Mouse (Mus musculus): ENCODE data around the gene 4930426L09Rik. TPM values are rescaled to one million over a fixed set of nuclear protein-coding genes. Genes with fewer than 3 reads are reported as not detected.

Gene 4930426L09Rik
- total RNA-seq, 2 experiments from 2014 or later = 1.6 TPM; not detected in 1

- no peak for ATAC-seq (replicated peaks; ENCODE audit: low FRiP score, poor library complexity, severe bottlenecking)
Measured at GRCm38 (mm10) chr2:18967451-18968063, 30.6 kb upstream of the 4930426L09Rik start.

- peak; percentile 72 for ATAC-seq (replicated peaks; ENCODE audit: low FRiP score, poor library complexity, severe bottlenecking)
Measured at GRCm38 (mm10) chr2:18969066-18969681, 29.0 kb upstream of the 4930426L09Rik start.

GRCm38 (mm10) chr2:18970461-18970860, 27.7 kb upstream of the 4930426L09Rik start:
- no peak for ATAC-seq (replicated peaks; ENCODE audit: low FRiP score, poor library complexity, severe bottlenecking)

GRCm38 (mm10) chr2:18971564-18971963, 26.6 kb upstream of the 4930426L09Rik start:
- no peak for ATAC-seq (replicated peaks; ENCODE audit: low FRiP score, poor library complexity, severe bottlenecking)

GRCm38 (mm10) chr2:18974882-18975645, 23.1 kb upstream of the 4930426L09Rik start:
- 0 out of 2 replicates have a peak, but pooled peaks have one; percentile 40 for ATAC-seq (replicated peaks; ENCODE audit: low FRiP score, poor library complexity, severe bottlenecking)

GRCm38 (mm10) chr2:18976175-18976574, 22.0 kb upstream of the 4930426L09Rik start:
- ATAC-seq (replicated peaks; ENCODE audit: low FRiP score, poor library complexity, severe bottlenecking) = no peak

- no peak for ATAC-seq (replicated peaks; ENCODE audit: low FRiP score, poor library complexity, severe bottlenecking)
Measured at GRCm38 (mm10) chr2:18977201-18977805, 20.8 kb upstream of the 4930426L09Rik start.

GRCm38 (mm10) chr2:18979046-18979445, 19.1 kb upstream of the 4930426L09Rik start:
- ATAC-seq (replicated peaks; ENCODE audit: low FRiP score, poor library complexity, severe bottlenecking) = no peak

- no peak for ATAC-seq (replicated peaks; ENCODE audit: low FRiP score, poor library complexity, severe bottlenecking)
Measured at GRCm38 (mm10) chr2:18979675-18980074, 18.5 kb upstream of the 4930426L09Rik start.

GRCm38 (mm10) chr2:18982581-18982980, 15.6 kb upstream of the 4930426L09Rik start:
- no peak for ATAC-seq (replicated peaks; ENCODE audit: low FRiP score, poor library complexity, severe bottlenecking)

GRCm38 (mm10) chr2:18983546-18983945, 14.6 kb upstream of the 4930426L09Rik start:
- ATAC-seq (replicated peaks; ENCODE audit: low FRiP score, poor library complexity, severe bottlenecking) = no peak

- ATAC-seq (replicated peaks; ENCODE audit: low FRiP score, poor library complexity, severe bottlenecking) = no peak
Measured at GRCm38 (mm10) chr2:18984095-18984847, 13.9 kb upstream of the 4930426L09Rik start.

- no peak for ATAC-seq (replicated peaks; ENCODE audit: low FRiP score, poor library complexity, severe bottlenecking)
Measured at GRCm38 (mm10) chr2:18985506-18985905, 12.6 kb upstream of the 4930426L09Rik start.

GRCm38 (mm10) chr2:18988885-18989284, 9.3 kb upstream of the 4930426L09Rik start:
- ATAC-seq (replicated peaks; ENCODE audit: low FRiP score, poor library complexity, severe bottlenecking) = no peak

- peak; percentile 83 for ATAC-seq (replicated peaks; ENCODE audit: low FRiP score, poor library complexity, severe bottlenecking)
Measured at GRCm38 (mm10) chr2:18992512-18993510, 5.3 kb upstream of the 4930426L09Rik start.

GRCm38 (mm10) chr2:18996451-18997211, 1.5 kb upstream of the 4930426L09Rik start:
- no peak for ATAC-seq (replicated peaks; ENCODE audit: low FRiP score, poor library complexity, severe bottlenecking)

- ATAC-seq (replicated peaks; ENCODE audit: low FRiP score, poor library complexity, severe bottlenecking) = peak; percentile 59
Measured at GRCm38 (mm10) chr2:18997387-18997971, 664 bp upstream of the 4930426L09Rik start.

All from erythroid progenitor cell, adult 5-6 weeks (primary cell).